Mouse (Mus musculus): Measurements from ENCODE around the gene Osgep. TPM values are rescaled to one million over a fixed set of nuclear protein-coding genes. Genes with fewer than 3 reads are reported as not detected.
"Not testable (repeated sequence)": the region's sequence is repeated elsewhere in the genome, so short reads cannot be mapped to it uniquely, and the experiment has no call there.

Gene Osgep
- polyA plus RNA-seq, 1 experiment from 2014 or later: 141 TPM

GRCm38 (mm10) chr14:50929951-50930350 lies 5.3 kb upstream of the Osgep start:
- Histone ChIP-seq H3K9ac (peak overlapping the region; percentile 96), H3K27ac (peak overlapping the region; percentile 85), H3K27me3 (no peaks in the 10 kb centered on the region), H3K36me3 (replicated peaks) (peaks cover 34% of the 10 kb centered on the region), H3K9me3 (no peaks in the 10 kb centered on the region), H3K4me1 (peaks cover 37% of the 10 kb centered on the region), H3K4me2 (peak overlapping the region; percentile 89), H3K4me3 (replicated peaks) (peak overlapping the region; percentile 93)
- WGBS: 24% methylated on average over 10 of the region's 10 CpGs
- no peak for ATAC-seq (ENCODE audit: low FRiP score)

DNA sequence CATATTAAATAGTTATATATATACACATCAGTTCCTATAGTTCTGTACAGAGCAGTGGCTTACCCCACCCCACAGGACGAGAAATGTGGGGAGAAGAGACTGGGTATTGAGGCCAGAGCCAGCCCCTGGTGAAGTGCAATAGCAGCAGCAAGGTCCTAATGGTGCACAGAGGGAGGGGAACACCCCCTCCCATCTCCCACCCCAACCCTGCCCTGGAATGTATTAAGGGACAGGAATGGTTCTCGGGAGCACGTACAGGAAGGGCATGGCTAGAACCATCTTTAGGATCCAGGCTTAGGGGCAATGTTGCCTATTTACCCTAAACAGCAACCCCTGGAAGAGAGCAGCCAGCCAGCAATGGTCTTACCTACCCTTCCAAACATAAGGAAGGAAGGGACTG lies 2.7 kb upstream of the Osgep start:
- peaks cover 34% of the 10 kb centered on the region for H3K36me3 ChIP-seq (replicated peaks)
- H3K27ac ChIP-seq: no peak overlapping the region
- H3K4me2 ChIP-seq: no peak overlapping the region
- 77% methylated on average over 3 of the region's 3 CpGs for WGBS
- H3K27me3 ChIP-seq: no peaks in the 10 kb centered on the region
- H3K4me1 ChIP-seq: peaks cover 45% of the 10 kb centered on the region
- H3K4me3 ChIP-seq (replicated peaks): no peak overlapping the region; the same call in 1 of the 2 replicates
- no peaks in the 10 kb centered on the region for H3K9me3 ChIP-seq
- no peak for ATAC-seq (ENCODE audit: low FRiP score)
- no peak overlapping the region for H3K9ac ChIP-seq

DNA sequence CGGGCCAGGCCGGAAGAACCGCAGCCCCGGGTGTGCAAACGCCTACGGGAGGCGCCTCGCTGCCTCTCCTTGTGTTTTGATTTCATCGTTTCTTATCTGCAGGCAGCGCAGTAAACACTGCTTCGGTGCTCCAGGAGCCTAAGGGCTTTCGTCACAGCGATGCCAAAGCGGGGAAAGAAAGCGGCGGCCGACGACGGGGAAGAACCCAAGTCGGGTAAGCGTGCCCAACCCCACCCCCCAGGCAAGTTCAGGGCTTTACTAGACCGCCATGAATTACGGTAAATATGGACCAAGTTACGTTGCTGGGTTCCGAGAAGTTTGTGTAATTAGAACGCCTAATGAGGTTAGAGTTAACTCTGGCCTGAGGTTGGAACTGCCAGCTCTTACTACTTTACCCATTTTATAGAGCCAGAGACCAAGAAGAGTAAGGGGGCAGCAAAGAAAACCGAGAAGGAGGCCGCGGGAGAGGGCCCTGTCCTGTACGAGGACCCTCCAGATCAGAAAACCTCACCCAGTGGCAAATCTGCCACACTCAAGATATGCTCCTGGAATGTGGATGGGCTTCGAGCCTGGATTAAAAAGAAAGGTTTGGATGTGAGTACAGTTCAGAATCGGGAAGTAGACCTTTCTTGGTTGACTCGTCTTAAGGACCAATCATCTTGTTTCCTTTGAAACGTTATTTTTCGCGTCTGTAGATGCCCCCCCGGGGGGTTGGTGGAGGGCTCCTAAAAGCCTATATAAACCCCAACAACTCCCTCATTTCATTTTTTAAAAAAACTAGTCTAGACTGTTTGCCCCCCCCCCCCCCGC lies 623 bp upstream of the Osgep start:
- 2% methylated on average over 38 of the region's 38 CpGs for WGBS
- ATAC-seq (ENCODE audit: low FRiP score): peak; percentile 1; the same call in 1 of the 2 replicates
- Histone ChIP-seq H3K4me2 (peak overlapping the region; percentile 73), H3K9ac (peak overlapping the region; percentile 86), H3K36me3 (replicated peaks) (peaks cover 42% of the 10 kb centered on the region), H3K9me3 (no peaks in the 10 kb centered on the region), H3K4me1 (peaks cover 37% of the 10 kb centered on the region), H3K27me3 (no peaks in the 10 kb centered on the region), H3K4me3 (replicated peaks) (peak overlapping the region; percentile 80), H3K27ac (peak overlapping the region; percentile 93)

DNA sequence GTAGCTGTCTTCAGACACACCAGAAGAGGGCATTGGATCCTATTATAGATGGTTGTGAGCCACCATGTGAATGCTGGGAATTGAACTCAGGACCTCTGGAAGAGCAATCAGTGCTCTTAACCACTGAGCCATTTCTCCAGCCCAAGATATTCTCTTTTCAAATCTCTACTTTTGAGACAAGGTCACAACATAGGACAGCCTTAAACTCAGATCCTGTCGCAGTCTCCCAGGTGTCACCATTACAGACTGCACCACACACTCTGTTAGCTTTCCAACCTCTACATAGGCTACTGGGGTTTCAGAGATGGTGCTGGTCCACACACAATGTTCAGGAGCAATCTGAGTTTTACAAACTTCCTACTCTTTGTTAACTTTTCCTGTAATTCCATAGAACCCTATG lies 1.3 kb downstream of the Osgep start:
- Histone ChIP-seq H3K9ac (peak overlapping the region; percentile 86; the same call in 1 of the 2 replicates), H3K4me2 (peak overlapping the region; percentile 73), H3K4me1 (peaks cover 25% of the 10 kb centered on the region), H3K4me3 (replicated peaks) (peak overlapping the region; percentile 80), H3K36me3 (replicated peaks) (peaks cover 46% of the 10 kb centered on the region)
- not testable (repeated sequence) for ATAC-seq (ENCODE audit: low FRiP score); H3K9me3 ChIP-seq; H3K27me3 ChIP-seq; H3K27ac ChIP-seq
- 83% methylated on average over 1 of the region's 1 CpGs for WGBS

- Histone ChIP-seq H3K27ac (no peak overlapping the region), H3K36me3 (replicated peaks) (peaks cover 53% of the 10 kb centered on the region), H3K4me1 (no peaks in the 10 kb centered on the region), H3K27me3 (no peaks in the 10 kb centered on the region), H3K9me3 (no peaks in the 10 kb centered on the region), H3K4me3 (replicated peaks) (no peak overlapping the region), H3K9ac (no peak overlapping the region), H3K4me2 (no peak overlapping the region)
- no peak for ATAC-seq (ENCODE audit: low FRiP score)
- WGBS: 54% methylated on average over 3 of the region's 3 CpGs
Observed at GRCm38 (mm10) chr14:50911356-50911755, 13.3 kb downstream of the Osgep start.

DNA sequence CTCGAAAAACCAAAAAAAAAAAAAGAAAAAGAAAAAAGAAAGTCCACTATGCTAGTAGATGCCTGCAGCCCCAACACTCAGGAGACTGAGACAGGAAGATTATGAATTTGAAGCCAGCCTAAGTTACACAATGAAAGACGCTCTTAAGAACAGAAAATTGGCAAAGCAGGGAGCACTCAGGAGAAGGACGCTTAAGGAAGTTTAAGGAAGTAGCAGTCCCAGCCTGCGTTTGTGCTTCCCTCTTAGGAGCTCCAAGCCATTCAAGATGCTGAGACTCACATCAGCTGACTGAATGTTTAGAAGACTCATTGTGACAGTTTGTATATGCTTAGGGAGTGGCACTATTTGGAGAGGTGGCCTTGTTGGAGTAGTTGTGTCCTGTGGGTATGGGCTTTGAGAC lies 16.6 kb downstream of the Osgep start:
- H3K9ac ChIP-seq: no peak overlapping the region
- H3K4me1 ChIP-seq: peaks cover 5% of the 10 kb centered on the region
- no peak overlapping the region for H3K4me3 ChIP-seq (replicated peaks)
- no peaks in the 10 kb centered on the region for H3K27me3 ChIP-seq
- no peak overlapping the region for H3K27ac ChIP-seq
- H3K9me3 ChIP-seq: no peaks in the 10 kb centered on the region
- WGBS: 79% methylated on average over 4 of the region's 4 CpGs
- H3K36me3 ChIP-seq (replicated peaks): peaks cover 23% of the 10 kb centered on the region
- ATAC-seq (ENCODE audit: low FRiP score): no peak
- no peak overlapping the region for H3K4me2 ChIP-seq

- not testable (repeated sequence) for H3K27me3 ChIP-seq; H3K27ac ChIP-seq; H3K9me3 ChIP-seq; H3K4me3 ChIP-seq (replicated peaks); H3K36me3 ChIP-seq (replicated peaks); H3K4me1 ChIP-seq; H3K9ac ChIP-seq; H3K4me2 ChIP-seq; ATAC-seq (ENCODE audit: low FRiP score)
Observed at GRCm38 (mm10) chr14:50905327-50905726, 19.4 kb downstream of the Osgep start.

DNA sequence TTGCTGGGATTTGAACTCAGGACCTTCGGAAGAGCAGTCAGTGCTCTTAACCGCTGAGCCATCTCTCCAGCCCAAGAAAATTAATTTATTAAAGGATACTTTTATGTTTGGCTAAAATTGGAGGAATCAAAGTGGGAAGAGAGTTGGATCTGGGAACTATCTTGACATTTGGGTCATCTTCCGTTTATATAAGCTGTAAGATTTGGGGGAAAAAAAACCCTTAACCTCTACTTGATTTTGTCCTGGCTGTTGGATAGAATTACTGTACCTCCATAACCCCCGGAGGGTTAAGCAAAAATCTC lies 19.9 kb downstream of the Osgep start:
- Histone ChIP-seq H3K9ac (no peak overlapping the region), H3K4me2 (no peak overlapping the region), H3K4me1 (peaks cover 5% of the 10 kb centered on the region), H3K9me3 (no peaks in the 10 kb centered on the region), H3K36me3 (replicated peaks) (no peaks in the 10 kb centered on the region), H3K27me3 (no peaks in the 10 kb centered on the region), H3K4me3 (replicated peaks) (no peak overlapping the region), H3K27ac (no peak overlapping the region)
- no peak for ATAC-seq (ENCODE audit: low FRiP score)
- 83% methylated on average over 4 of the region's 4 CpGs for WGBS

DNA sequence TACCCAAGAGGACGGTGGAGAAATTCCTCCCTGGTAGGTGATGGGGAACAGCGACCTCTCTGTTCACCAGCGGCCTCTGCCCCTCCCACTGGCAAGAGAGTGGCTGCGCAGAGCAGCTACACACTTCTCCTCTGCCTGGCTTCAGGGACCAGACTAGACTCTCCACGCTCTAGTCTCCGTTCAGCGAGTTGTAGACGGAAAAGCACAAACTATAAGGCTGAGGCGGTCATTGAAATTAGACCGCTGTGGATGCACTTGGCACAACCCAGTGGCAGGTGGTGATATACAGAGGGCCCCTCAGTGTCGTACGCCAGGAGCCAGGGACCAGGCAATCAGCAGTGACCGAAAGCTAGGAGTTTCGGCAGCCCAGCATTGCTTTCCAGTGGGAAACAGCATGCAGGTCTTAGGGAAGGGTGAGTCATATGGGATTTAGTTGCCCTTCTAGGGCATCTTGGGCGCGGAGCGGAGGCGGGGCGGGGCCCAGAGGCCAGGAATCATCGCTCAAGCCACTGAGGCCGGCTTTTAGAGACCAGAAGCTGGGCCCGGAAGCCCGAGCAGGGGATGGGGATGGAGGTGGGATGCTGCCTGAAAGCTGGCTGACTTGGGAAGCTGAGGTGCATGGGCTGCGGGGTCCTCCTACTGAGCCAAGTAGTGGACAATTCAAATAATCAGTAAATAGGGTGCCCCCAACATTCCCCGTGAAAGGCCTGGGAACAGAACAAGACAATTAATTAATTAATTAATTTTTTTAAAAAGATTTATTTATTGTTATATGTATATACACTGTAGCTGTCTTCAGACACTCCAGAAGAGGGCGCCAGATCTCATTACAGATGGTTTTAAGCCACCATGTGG lies 20.5 kb downstream of the Osgep start:
- H3K27me3 ChIP-seq: no peaks in the 10 kb centered on the region
- 3% methylated on average over 26 of the region's 26 CpGs for WGBS
- H3K4me1 ChIP-seq: peaks cover 5% of the 10 kb centered on the region
- no peaks in the 10 kb centered on the region for H3K36me3 ChIP-seq (replicated peaks)
- H3K27ac ChIP-seq: no peak overlapping the region; the same call in 1 of the 2 replicates
- H3K9me3 ChIP-seq: no peaks in the 10 kb centered on the region
- peak overlapping the region; percentile 57 for H3K4me2 ChIP-seq
- H3K4me3 ChIP-seq (replicated peaks): peak overlapping the region; percentile 42
- H3K9ac ChIP-seq: peak overlapping the region; percentile 51
- ATAC-seq (ENCODE audit: low FRiP score): peak; percentile 84

DNA sequence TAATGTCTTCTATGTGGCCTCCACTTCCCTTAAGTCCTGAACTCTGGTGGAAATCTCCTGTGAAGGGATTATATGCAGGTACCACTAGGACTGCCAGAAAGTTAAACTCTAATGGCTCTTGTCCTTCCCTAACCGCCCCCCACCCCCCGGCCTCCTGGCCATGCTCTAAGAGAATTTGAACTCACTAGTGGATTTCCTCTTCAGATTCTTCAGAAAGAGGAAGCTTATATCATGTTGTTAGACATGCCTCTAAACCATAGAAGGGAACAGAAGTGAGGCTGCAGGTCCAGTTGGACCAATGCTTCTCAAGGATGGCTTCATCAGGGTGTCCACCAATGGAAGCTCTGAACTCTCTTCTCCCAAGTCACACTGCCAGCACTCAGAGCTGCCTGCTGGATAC lies 26.7 kb downstream of the Osgep start:
- Histone ChIP-seq H3K27me3 (peaks cover 26% of the 10 kb centered on the region), H3K4me1 (peaks cover 14% of the 10 kb centered on the region)
- not testable (repeated sequence) for H3K36me3 ChIP-seq (replicated peaks); H3K4me2 ChIP-seq; H3K9me3 ChIP-seq; H3K4me3 ChIP-seq (replicated peaks); ATAC-seq (ENCODE audit: low FRiP score); H3K27ac ChIP-seq; H3K9ac ChIP-seq
- 87% methylated on average over 2 of the region's 2 CpGs for WGBS

GRCm38 (mm10) chr14:50897374-50897765 lies 27.3 kb downstream of the Osgep start, which contains the start of gene Klhl33:
TSS of gene Klhl33 (minus strand) at chr14:50897507.
- H3K27me3 ChIP-seq: peaks cover 26% of the 10 kb centered on the region
- no peak within 1 kb of the TSS for H3K27ac ChIP-seq
- H3K9me3 ChIP-seq: no peaks in the 10 kb centered on the region
- H3K9ac ChIP-seq: peak within 1 kb of the TSS; percentile 51
- no peak for ATAC-seq (ENCODE audit: low FRiP score)
- peak within 1 kb of the TSS; percentile 40 for H3K4me3 ChIP-seq (replicated peaks)
- peak within 1 kb of the TSS; percentile 73 for H3K4me2 ChIP-seq
- H3K4me1 ChIP-seq: peaks cover 14% of the 10 kb centered on the region
- 40% methylated on average over 7 of the region's 7 CpGs for WGBS
- H3K36me3 ChIP-seq (replicated peaks): no peaks in the 10 kb centered on the region

- 18% methylated on average over 23 of the region's 23 CpGs for WGBS
Observed at GRCm38 (mm10) chr14:50896747-50897373, 27.8 kb downstream of the Osgep start.

More at GRCm38 (mm10) chr14:50896747-50897373, 27.8 kb downstream of the Osgep start:
- no peak; the same call in 1 of the 2 replicates for ATAC-seq (ENCODE audit: low FRiP score)
- H3K4me1 ChIP-seq: peaks cover 14% of the 10 kb centered on the region
- no peaks in the 10 kb centered on the region for H3K36me3 ChIP-seq (replicated peaks)
- H3K9ac ChIP-seq: peak overlapping the region; percentile 51
- no peaks in the 10 kb centered on the region for H3K9me3 ChIP-seq
- no peak overlapping the region for H3K27ac ChIP-seq
- H3K4me2 ChIP-seq: peak overlapping the region; percentile 73
- peaks cover 26% of the 10 kb centered on the region for H3K27me3 ChIP-seq
- peak overlapping the region; percentile 40 for H3K4me3 ChIP-seq (replicated peaks)
